Comparison of ENCODE assay signal across 9 mouse cellular contexts in the genomic region with DNA sequence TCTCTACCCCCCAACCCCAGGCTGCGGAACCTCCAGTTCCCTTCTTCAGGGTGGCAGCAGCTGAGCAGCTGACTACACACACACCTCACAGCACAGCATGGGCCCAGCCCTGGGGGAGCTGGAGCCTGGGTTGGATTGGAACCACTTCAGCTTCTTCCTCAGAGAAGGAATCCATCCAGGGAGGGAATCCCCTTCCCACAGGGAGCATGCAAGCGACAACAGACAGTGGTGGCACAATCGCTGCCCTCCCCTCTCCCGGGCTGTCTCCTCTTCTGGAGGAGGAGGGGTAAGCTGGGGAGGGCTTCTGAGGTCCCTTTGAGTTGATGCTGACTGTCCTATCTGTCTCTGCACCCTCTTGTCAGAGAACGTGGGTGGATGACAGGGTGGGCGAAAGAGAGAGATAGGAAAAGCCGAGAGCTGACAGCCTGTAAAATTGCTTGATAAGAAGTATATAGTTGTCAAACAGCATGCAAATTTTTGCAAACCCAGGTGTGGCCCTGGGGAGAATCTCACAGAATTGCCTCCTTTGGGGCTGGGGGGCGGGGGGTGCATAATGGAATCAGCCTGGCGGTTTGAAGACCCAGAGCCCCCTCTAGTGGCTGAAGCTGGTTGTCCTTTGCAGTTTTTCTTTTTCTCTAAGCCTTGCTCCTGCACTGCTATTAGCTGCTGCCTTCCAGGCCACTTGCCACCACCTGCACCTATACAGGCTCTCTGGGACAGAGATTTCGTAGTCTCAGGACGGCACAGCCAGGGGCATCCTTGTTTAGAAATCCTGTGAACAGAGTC. TPM values are rescaled to one million over a fixed set of nuclear protein-coding genes. Genes with fewer than 3 reads are reported as not detected.
DNase-seq lines count a peak whose midpoint lies in the region; ATAC-seq lines count a peak whose summit lies in the region.
"Had no signal": no experiment of that assay in that cellular context is flagged by ENCODE, and none has a peak within 500 bp of the region (broad histone marks: within the 10 kb centered on the region; RNA-seq: fewer than 3 reads in every experiment).

No protein-coding gene starts in this region.

- ATAC-seq in cerebellum, adult (ENCODE audit: insufficient number of reproducible peaks, low FRiP score, low TSS enrichment): no peak
- ATAC-seq in megakaryocyte progenitor cell, adult 5-6 weeks (replicated peaks; ENCODE audit: poor library complexity): peak; percentile 72

- peak; percentile 76 for DNase-seq in cerebellum, adult 11 months
- peak; percentile 60 for DNase-seq in R1 (ENCODE audit: low read depth, low spot score)
- DNase-seq in embryonic facial prominence, embryonic 10.5 days (ENCODE audit: low spot score): peak; percentile 70
- DNase-seq in heart, postnatal 36 days: peak; percentile 60 to 71
- peak; percentile 46 to 58 for DNase-seq in left cerebral cortex, adult 8-10 months (ENCODE audit: low spot score in 2 of 2)
- DNase-seq in right cerebral cortex, postnatal 4 days: peak; percentile 89

- 0 out of 2 replicates have a peak, but pooled peaks cover 19% of the 10 kb centered on the region for H3K27me3 ChIP-seq in embryonic facial prominence, embryonic 10.5 days (replicated peaks; ENCODE audit: low read depth, poor library complexity, severe bottlenecking)

- no peaks in the 10 kb centered on the region for H3K9me3 ChIP-seq in embryonic facial prominence, embryonic 10.5 days

- intact Hi-C loops in heart, postnatal 36 days (cut with DNase I): loop anchor here (2.0 kb wide), 4 partner anchors 60 to 428 kb away; no protein-coding TSS in a partner anchor

- H3K4me1 ChIP-seq in embryonic facial prominence, embryonic 10.5 days: peaks cover 21% of the 10 kb centered on the region

- H3K36me3 ChIP-seq in embryonic facial prominence, embryonic 10.5 days (replicated peaks): no peaks in the 10 kb centered on the region

- WGBS in embryonic facial prominence, embryonic 10.5 days: 29% methylated on average over 11 of the region's 11 CpGs

- no peak overlapping the region; the same call in 1 of the 2 replicates for H3K4me3 ChIP-seq in embryonic facial prominence, embryonic 10.5 days

- peak overlapping the region; percentile 61; the same call in 1 of the 2 replicates for H3K27ac ChIP-seq in embryonic facial prominence, embryonic 10.5 days (replicated peaks)
- H3K27ac ChIP-seq: macrophage had no signal

RNA-seq across cellular contexts. Expression of gene Tnrc6b, which starts 16.8 kb away (rescaled TPM):
- polyA plus RNA-seq in embryonic facial prominence, embryonic 10.5 days (2016; fragmentation: Nextera tagmentation; extraction: Ambion mirVana): 44.2 and 46.9 TPM in 2 replicates
- 10 to 100 TPM; 42.3 to 53.3 TPM for total RNA-seq in heart, postnatal 36 days (2021)
- 100 to 1,000 TPM in 3 of 4 experiments, 10 to 100 TPM in 1; 92.1 to 137 (median 115) TPM for total RNA-seq in left cerebral cortex, adult 8-10 months (2022)
- total RNA-seq in megakaryocyte progenitor cell, adult 5-6 weeks (2015): 41.8 and 46.5 TPM in 2 replicates
- total RNA-seq in megakaryocyte progenitor cell, adult 5-6 weeks (2017): 46.6 and 59.3 TPM in 2 replicates

RNA-seq across cellular contexts. Expression of gene Fam83f, which starts 22.7 kb away (rescaled TPM):
- 3.6 and 4.8 TPM in 2 replicates for polyA plus RNA-seq in embryonic facial prominence, embryonic 10.5 days (2016; fragmentation: Nextera tagmentation; extraction: Ambion mirVana)
- under 1 TPM in 1 of 2 experiments, not detected in 1; 0.17 TPM for total RNA-seq in heart, postnatal 36 days (2021)
- under 1 TPM; 0.28 to 0.50 (median 0.43) TPM for total RNA-seq in left cerebral cortex, adult 8-10 months (2022)
- 0.05 and 0.20 TPM in 2 replicates for total RNA-seq in megakaryocyte progenitor cell, adult 5-6 weeks (2015)
- 0.10 and 0.42 TPM in 2 replicates for total RNA-seq in megakaryocyte progenitor cell, adult 5-6 weeks (2017)
